Mouse (Mus musculus) cortical plate, adult 2 months (tissue): ENCODE measurements around the gene Rgl2. TPM values are rescaled to one million over a fixed set of nuclear protein-coding genes. Genes with fewer than 3 reads are reported as not detected.

ENCODE experiments used
- H3K27ac ChIP-seq: fragments of 200-500 bp; 2 replicates; pipeline ENCODE4 v1.5.1; 2012; ENCODE audit warnings: low read length, control low read depth, inconsistent platforms; ENCODE audit not compliant: insufficient read depth
- H3K4me1 ChIP-seq: fragments of 200-500 bp; 2 replicates; pipeline ENCODE4 v1.6.1; 2011; ENCODE audit warnings: low read length; ENCODE audit not compliant: control insufficient read depth, insufficient read depth
- H3K4me3 ChIP-seq: fragments of 200-500 bp; 2 replicates; pipeline ENCODE4 v1.5.1; 2011; ENCODE audit warnings: mild to moderate bottlenecking, low read length, control low read depth; ENCODE audit not compliant: insufficient read depth
- CTCF ChIP-seq: fragments of 200-500 bp; IDR thresholded peaks from 2 replicates; pipeline ENCODE4 v1.5.1; 2011; ENCODE audit warnings: mild to moderate bottlenecking, control low read depth, low read length; ENCODE audit not compliant: insufficient read depth; ENCODE audit errors: extremely low read depth
- POLR2A ChIP-seq: fragments of 200-500 bp; IDR thresholded peaks from 2 replicates; pipeline ENCODE4 v1.6.1; 2011; ENCODE audit warnings: mild to moderate bottlenecking, low read length, control low read depth; ENCODE audit not compliant: insufficient read depth; ENCODE audit errors: extremely low read depth
- polyA plus RNA-seq: library from polyadenylated mRNA; depleted of rRNA; stranded (reverse); fragments of >200 nt; gene quantifications from 2 replicates; pipeline ENCODE4 v1.2.3, GENCODE M21; 2012

Rgl2 gene
- polyA plus RNA-seq, 1 experiment: 164 TPM

DNA sequence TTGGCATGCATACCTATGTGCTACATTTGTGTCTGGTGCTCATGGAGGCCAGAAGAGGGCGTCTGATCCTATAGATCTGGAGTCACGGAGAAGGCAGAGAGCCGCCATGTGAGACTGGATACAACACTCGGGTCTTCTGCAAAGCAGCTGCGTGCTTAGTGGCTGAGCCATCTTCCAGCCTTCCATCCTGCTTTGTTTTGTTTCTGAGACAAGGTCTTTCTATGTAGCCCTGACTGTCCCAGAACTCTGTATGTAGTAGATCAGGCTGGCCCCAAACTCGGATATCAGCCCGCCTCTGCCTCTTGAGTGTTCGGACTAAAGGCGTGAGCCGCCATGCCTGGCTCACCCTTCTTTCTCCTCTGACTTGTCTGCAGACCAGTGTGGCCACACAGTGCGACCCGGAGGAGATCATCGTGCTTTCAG, 14.4 kb upstream of the Rgl2 start:
- Histone ChIP-seq H3K4me1 (peaks cover 1% of the 10 kb centered on the region; the same call in 1 of the 2 replicates), H3K27ac (no peak overlapping the region), H3K4me3 (no peak overlapping the region)
- TF ChIP-seq CTCF (no peak), POLR2A (no peak)

DNA sequence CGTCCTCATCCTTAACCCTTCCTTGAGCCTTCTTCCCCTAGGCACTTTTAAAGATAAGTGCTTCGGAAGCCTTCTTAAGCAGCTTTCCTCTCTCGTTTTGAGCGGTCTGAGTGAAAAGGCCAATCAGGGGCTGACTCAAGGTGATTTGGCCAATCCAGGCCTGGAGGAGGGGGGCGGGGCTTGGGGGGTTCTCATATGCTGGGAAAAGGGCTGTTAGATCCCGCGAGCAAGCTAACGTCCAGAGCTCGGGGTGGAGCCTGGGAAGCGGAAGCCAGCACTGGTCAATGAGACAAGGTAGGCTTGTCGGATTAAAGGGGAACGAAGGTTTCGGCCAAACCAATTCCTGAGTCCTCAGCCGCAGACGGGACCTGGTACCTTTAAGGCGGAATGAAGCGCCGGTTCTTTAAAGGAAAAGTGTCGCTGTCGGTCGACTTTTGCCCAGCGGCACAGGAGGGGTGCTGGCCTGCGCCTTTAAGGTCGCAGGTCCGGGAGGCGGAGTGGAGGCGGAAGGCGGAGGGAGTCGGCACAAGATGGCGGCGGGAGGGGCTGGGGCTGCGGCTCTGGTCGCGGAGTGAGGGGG, 13.6 kb upstream of the Rgl2 start, which contains the start of the genes Tapbp and Zbtb22:
Gene Tapbp (plus strand): TSS at position 229 of the 580 bp plus-strand sequence.
Gene Zbtb22 (plus strand): TSS at position 234 of the 580 bp plus-strand sequence.
- Histone ChIP-seq H3K4me3 (peak within 1 kb of the TSS; percentile 7), H3K4me1 (no peaks in the 10 kb centered on the region), H3K27ac (no peak within 1 kb of the TSS)
- TF ChIP-seq CTCF (no peak), POLR2A (peak; percentile 42; the same call in 1 of the 2 replicates)

DNA sequence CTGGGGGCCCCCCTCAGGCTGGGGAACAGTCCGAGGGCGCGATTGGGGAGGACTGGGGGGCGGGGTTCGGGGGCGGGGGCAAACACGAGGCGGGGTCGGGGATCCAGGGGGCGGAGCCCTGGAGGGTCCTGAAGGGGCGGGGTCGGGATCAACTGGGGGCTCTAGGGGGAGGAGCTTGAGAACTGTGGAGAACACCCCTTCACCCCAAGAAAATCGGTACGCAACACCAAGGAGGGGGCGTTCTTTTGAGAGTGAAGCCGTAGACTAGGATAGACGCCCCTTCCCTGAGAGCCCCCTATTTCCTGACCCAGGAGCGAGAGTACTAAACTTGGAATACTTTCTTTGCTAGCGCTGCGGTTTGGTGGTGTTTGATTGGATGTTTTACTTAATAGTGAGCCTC, 13.0 kb upstream of the Rgl2 start:
- peak overlapping the region; percentile 7 for H3K4me3 ChIP-seq
- no peaks in the 10 kb centered on the region for H3K4me1 ChIP-seq
- no peak for TF ChIP-seq POLR2A
- no peak for TF ChIP-seq CTCF
- H3K27ac ChIP-seq: no peak overlapping the region

DNA sequence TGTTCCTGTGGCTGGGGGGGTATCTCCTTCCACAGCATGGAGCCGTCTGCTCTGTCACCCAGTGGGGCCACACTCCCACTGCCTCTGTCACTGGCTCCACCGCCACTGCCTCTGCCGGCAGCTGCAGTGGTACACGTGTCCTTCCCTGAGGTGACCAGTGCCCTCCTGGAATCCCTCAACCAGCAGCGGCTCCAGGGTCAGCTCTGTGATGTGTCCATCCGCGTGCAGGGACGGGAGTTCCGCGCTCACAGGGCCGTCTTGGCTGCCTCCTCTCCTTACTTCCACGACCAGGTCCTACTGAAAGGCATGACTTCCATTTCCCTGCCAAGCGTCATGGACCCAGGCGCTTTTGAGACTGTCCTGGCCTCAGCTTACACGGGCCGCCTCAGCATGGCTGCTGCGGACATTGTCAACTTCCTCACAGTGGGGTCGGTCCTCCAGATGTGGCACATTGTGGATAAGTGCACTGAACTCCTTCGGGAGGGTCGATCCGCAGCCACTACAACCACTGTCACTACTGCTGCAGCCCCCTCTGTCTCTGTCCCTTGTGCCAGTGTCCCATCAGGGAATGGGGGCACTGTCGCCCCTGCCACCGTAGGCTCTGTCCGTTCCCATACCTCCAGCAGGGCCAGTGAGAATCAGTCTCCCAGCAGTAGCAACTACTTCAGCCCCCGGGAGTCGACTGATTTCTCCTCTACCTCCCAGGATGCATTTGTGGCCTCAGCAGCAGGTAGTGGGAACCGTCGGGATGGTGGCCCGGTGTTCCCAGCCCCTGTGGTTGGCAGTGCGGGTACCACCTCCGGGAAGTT, 12.3 kb upstream of the Rgl2 start:
- no peak overlapping the region for H3K27ac ChIP-seq
- TF ChIP-seq POLR2A: no peak
- TF ChIP-seq CTCF: no peak
- peak overlapping the region; percentile 7; the same call in 1 of the 2 replicates for H3K4me3 ChIP-seq
- no peaks in the 10 kb centered on the region for H3K4me1 ChIP-seq

DNA sequence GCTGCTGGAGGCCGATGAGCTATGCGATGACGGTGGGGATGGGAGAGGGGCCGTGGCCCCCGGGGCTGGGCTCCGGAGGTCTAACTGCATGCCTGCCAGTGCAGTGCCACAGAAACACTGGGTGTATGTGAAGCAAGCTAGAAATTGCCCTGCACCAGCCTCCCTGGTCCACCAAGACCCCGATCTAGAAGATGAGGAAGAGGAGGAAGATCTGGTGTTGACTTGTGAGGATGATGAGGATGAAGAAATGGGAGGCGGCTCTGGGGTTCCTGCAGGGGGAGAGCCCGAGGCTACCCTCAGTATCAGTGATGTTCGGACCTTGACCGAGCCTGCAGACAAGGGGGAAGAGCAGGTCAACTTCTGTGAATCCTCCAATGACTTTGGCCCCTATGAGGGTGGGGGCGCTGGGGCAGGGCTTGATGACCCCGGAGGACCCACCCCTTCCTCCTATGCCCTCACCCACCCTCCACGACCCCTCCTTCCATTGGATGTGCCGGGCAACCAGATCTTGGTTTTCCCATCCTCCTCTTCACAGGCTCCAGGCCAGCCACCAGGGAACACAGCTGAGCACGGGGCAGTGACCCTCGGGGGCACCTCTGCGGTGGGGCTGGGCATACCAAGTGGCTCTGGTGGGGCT, 11.6 kb upstream of the Rgl2 start:
- Histone ChIP-seq H3K27ac (no peak overlapping the region), H3K4me1 (no peaks in the 10 kb centered on the region), H3K4me3 (no peak overlapping the region)
- no peak for TF ChIP-seq POLR2A
- no peak for TF ChIP-seq CTCF

DNA sequence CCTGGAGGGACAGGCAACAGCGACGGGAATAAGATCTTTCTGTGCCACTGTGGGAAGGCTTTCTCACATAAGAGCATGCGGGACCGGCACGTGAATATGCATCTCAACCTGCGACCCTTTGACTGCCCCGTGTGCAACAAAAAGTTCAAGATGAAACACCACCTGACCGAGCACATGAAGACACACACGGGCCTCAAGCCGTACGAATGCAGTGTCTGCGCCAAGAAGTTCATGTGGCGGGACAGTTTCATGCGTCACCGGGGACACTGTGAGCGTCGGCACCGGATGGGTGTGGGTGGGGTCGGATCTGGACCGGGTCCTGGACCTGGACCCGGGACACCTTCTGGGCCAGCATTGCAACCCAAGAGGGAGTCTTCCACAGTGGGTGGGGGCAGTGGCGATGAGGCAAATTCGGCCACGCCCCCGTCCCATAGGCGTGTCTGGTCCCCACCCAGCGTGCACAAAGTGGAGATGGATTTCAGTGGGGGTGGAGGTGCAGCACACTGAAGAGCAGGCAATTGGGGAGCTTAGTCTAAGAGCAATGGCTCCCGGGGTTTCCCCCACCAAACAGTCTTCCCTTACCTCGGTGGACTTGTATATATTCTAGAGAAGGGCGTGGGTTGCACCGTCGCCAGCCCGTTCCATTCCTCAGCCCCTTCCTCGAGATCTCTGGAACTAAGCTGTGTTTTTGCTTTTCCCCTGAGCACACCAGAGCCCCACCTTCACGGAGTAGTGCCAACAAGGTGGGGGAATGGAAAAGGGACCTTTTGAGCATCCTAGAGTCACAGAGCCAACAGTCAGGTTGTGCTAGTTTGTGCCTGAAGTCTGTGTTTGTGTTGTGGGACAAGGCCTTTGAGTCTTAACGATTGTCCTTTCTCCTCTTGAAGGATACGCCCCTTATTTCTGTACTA, 10.8 kb upstream of the Rgl2 start:
- H3K27ac ChIP-seq: no peak overlapping the region
- H3K4me3 ChIP-seq: peak overlapping the region; percentile 69
- no peaks in the 10 kb centered on the region for H3K4me1 ChIP-seq
- TF ChIP-seq CTCF (no peak), POLR2A (no peak)

DNA sequence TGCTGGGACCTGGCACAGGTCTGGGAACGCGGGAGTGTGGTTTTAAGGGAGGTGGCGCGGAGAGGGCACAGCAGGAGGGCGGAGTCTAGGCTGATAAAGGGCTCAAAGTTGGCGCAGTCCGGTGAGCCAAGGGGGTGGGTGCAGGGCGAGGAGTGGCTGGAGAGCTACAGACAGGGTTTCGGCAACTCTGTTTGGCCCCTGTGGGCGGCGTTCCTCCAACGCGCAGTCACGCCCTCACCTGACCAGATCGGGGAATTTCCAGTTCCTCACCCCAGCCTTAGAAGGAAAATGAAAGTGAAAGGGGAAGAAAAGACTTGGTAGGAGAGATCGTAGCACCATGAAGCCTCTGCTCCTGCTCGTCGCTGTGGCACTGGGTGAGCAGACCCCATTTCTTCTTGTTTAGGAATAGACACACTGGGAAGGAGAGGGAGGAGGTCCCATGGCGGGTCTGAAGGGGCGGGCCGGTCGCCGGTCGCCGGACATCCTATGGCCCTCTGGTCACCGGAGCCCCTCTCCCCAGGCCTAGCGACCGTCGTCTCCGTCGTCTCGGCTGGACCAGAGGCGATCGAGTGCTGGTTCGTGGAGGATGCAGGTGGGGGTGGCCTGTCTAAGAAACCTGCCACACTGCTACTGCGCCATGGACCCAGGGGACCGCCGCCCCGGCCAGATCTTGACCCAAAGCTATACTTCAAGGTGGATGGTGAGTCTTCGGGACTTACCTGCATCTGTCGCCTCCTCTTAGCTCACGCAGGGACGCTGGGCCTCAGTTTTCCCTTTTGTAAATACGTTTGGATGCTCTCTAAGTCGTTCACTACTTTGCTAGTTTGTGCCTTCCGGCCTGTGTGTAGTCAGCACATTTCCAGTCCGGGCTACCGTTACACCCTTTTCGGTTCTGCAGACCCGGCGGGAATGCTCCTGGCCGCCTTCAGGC, 9.7 kb upstream of the Rgl2 start:
- TF ChIP-seq POLR2A (0 out of 2 replicates have a peak, but pooled peaks have one; percentile 8), CTCF (no peak)
- peak overlapping the region; percentile 69 for H3K4me3 ChIP-seq
- H3K27ac ChIP-seq: no peak overlapping the region
- H3K4me1 ChIP-seq: no peaks in the 10 kb centered on the region

DNA sequence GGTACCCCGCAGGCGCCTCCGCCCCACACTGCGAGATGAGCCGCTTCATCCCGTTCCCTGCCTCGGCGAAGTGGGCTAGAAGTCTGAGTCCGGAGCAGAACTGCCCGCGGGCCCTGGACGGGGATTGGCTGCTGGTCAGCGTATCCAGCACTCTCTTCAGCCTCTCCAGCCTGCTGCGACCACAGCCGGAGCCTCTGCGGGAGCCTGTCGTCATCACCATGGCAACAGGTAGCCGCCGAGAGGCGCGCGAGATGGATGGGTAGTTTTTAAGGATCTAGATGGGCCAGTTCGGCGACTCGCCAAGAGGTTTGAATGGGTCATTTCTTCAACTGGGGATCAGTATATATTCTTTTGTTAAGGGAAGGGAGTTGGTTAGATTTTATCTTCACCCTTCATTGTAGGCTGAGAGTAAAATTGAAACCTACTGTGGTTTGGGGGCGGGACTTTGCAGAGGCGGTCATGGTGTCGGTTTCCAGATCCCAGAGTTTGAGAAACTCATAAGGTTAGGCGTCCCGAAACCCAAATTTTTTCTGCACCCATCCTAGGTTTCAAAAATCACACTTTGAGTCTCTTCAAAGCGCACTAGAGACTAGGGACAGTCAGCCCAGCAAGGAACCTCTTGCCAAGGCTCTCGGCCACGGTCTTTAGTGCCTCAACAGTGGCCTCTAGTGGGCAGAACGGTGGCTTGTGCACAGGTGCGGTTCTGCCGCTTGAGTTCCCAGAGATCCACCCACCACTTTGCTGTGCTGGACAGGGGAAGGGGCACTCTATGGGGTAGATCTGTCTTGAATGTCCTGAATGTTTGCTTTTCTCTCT, 8.9 kb upstream of the Rgl2 start:
- TF ChIP-seq CTCF (peak; percentile 77), POLR2A (no peak)
- H3K27ac ChIP-seq: no peak overlapping the region
- H3K4me1 ChIP-seq: no peaks in the 10 kb centered on the region
- peak overlapping the region; percentile 69 for H3K4me3 ChIP-seq

DNA sequence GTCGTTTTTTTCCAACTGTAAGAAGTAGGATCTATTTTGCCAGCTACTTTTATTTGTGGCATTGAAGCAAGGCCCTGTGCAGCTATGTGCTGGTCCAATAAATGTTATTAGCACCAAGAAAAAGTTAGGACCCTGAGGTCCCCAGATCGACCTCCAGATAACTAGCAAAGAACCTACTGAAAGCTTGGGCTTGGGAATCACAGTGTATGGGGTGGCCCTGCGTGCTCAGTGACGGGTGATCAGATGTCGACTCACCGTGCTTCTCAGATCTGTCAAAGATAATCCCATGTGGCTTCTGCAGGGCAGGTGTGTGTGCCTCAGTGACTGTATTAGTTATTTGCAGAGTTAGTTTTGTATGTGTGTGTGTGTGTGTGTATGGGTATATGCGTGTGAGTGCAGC, 8.0 kb upstream of the Rgl2 start:
- Histone ChIP-seq H3K4me3 (no peak overlapping the region), H3K27ac (no peak overlapping the region), H3K4me1 (no peaks in the 10 kb centered on the region)
- no peak for TF ChIP-seq POLR2A
- TF ChIP-seq CTCF: no peak
